Mouse (Mus musculus): ENCODE data around the gene Ccm2l.

DNA sequence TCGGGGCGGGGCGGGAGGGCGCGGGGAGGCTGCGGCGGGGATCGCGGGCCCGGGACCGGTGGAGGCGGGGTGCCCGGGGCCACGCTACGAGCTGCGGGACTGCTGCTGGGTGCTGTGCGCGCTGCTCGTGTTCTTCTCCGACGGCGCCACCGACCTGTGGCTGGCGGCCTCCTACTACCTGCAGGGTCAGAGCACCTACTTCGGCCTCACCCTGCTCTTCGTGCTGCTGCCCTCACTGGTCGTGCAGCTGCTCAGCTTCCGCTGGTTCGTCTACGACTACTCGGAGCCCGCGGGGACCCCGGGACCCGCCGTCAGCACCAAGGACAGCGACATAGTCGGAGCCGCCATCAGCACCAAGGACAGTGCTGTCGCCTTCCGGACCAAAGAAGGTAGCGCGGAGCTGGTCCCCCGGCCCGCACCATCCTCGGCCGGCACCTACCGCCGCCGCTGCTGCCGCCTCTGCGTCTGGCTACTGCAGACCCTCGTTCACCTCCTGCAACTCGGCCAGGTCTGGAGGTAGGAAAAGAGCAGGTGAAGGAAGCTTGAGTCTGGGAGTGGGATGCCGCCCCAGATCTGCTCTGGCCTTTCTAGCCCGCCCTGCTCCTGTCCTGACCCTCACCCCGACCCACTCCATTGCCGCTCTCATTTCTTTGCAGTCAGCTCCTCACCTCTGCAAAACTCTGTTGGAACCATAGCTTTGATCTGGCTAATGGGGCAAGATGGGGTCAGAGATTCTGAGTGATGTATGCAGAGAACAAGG is 33.5 kb upstream of the Ccm2l start:
- peak; percentile 25; the same call in 1 of the 2 replicates for TF ChIP-seq CTCF (IDR thresholded peaks at IDR 0.05; ENCODE audit: low read depth)
- TF ChIP-seq EP300 (optimal IDR thresholded peaks at IDR 0.05): no peak
